Mouse (Mus musculus) kidney, embryonic 14.5 days (tissue): Measurements from ENCODE around the gene Adam6a. TPM values are rescaled to one million over a fixed set of nuclear protein-coding genes. Genes with fewer than 3 reads are reported as not detected.
"Not testable (repeated sequence)": the region's sequence is repeated elsewhere in the genome, so short reads cannot be mapped to it uniquely, and the experiment has no call there.

Source experiments
- ATAC-seq: fragments of 200-750 bp; cut with Nextera tagmentation; 2 replicates; pipeline ENCODE4 v1.8.0; 2017; ENCODE audit warnings: moderate number of reproducible peaks, mild to moderate bottlenecking, moderate TSS enrichment, moderate library complexity; ENCODE audit not compliant: low FRiP score, low TSS enrichment
- H3K27ac ChIP-seq: fragments of 300-500 bp; sonication (generic); 2 replicates; pipeline ENCODE4 v1.5.1; 2014; ENCODE audit warnings: low read depth, mild to moderate bottlenecking, low read length, moderate library complexity, mixed read lengths
- H3K27me3 ChIP-seq: fragments of 300-500 bp; sonication (generic); 2 replicates; pipeline ENCODE4 v1.6.1; 2014; ENCODE audit warnings: mild to moderate bottlenecking, low read length; ENCODE audit not compliant: control insufficient read depth, insufficient read depth
- H3K36me3 ChIP-seq: fragments of 300-500 bp; sonication (generic); 2 replicates; pipeline ENCODE4 v1.6.1; 2014; ENCODE audit warnings: low read length, mixed read lengths; ENCODE audit not compliant: control insufficient read depth, insufficient read depth
- H3K4me1 ChIP-seq: fragments of 300-500 bp; sonication (generic); 2 replicates; pipeline ENCODE4 v1.6.1; 2014; ENCODE audit warnings: low read length, mixed read lengths; ENCODE audit not compliant: control insufficient read depth, insufficient read depth
- H3K4me2 ChIP-seq: fragments of 300-500 bp; sonication (generic); replicated peaks from 2 replicates; pipeline ENCODE4 v1.6.1; 2014; ENCODE audit warnings: low read depth, mild to moderate bottlenecking, low read length
- H3K4me3 ChIP-seq: fragments of 300-500 bp; sonication (generic); 2 replicates; pipeline ENCODE4 v1.5.1; 2014; ENCODE audit warnings: mild to moderate bottlenecking, low read length
- H3K9ac ChIP-seq: fragments of 300-500 bp; sonication (generic); 2 replicates; pipeline ENCODE4 v1.6.1; 2014; ENCODE audit warnings: low read depth, mild to moderate bottlenecking, low read length, moderate library complexity
- H3K9me3 ChIP-seq: fragments of 300-500 bp; sonication (generic); 2 replicates; pipeline ENCODE4 v1.6.1; 2016; ENCODE audit warnings: low read length; ENCODE audit not compliant: control insufficient read depth
- WGBS: fragments of 180-500 bp; shearing (Covaris S2); extraction: QIAGEN DNeasy Blood & Tissue Kit; methylation state at CpG from one replicate; pipeline ENCODE4 v1.1.7; 2014; 5-methylcytosine and 5-hydroxymethylcytosine counted together
- polyA plus RNA-seq: library from polyadenylated mRNA; unstranded; fragments of >200 nt; fragmentation: Nextera tagmentation; extraction: Ambion mirVana; gene quantifications from 2 replicates; pipeline ENCODE4 v1.2.1, GENCODE M21; 2014

Adam6a gene
- polyA plus RNA-seq = not detected in 2 replicates

- WGBS = 67% methylated on average over 1 of the region's 1 CpGs
- H3K9ac ChIP-seq, H3K27ac ChIP-seq, H3K4me2 ChIP-seq, H3K4me1 ChIP-seq, H3K4me3 ChIP-seq, H3K9me3 ChIP-seq, H3K36me3 ChIP-seq, ATAC-seq, H3K27me3 ChIP-seq: not testable (repeated sequence)
Observed at GRCm38 (mm10) chr12:113543608-113544007, at the start of gene Adam6a. Gene Adam6a (plus strand): TSS chr12:113543908.

- no peaks in the 10 kb centered on the region for H3K36me3 ChIP-seq
- no peak overlapping the region for H3K27ac ChIP-seq
- no peak overlapping the region for H3K9ac ChIP-seq
- H3K4me1 ChIP-seq = no peaks in the 10 kb centered on the region
- H3K4me3 ChIP-seq = no peak overlapping the region
- no peaks in the 10 kb centered on the region for H3K9me3 ChIP-seq
- ATAC-seq = no peak
- no peaks in the 10 kb centered on the region for H3K27me3 ChIP-seq
- H3K4me2 ChIP-seq = no peak overlapping the region
- WGBS = 80% methylated on average over 2 of the region's 2 CpGs
Observed at GRCm38 (mm10) chr12:113525901-113526300, 17.8 kb upstream of the Adam6a start.

- Histone ChIP-seq H3K27me3 (no peaks in the 10 kb centered on the region), H3K4me2 (no peak overlapping the region), H3K27ac (no peak overlapping the region), H3K9me3 (no peaks in the 10 kb centered on the region), H3K4me1 (no peaks in the 10 kb centered on the region), H3K9ac (no peak overlapping the region), H3K36me3 (no peaks in the 10 kb centered on the region), H3K4me3 (no peak overlapping the region)
- 56% methylated on average over 6 of the region's 6 CpGs for WGBS
- ATAC-seq = no peak
Observed at GRCm38 (mm10) chr12:113578241-113578640, 34.5 kb downstream of the Adam6a start.

GRCm38 (mm10) chr12:113588001-113588400 is 44.3 kb downstream of the Adam6a start:
- no peak for ATAC-seq
- H3K27ac ChIP-seq = no peak overlapping the region
- no peak overlapping the region for H3K9ac ChIP-seq
- WGBS = 79% methylated on average over 1 of the region's 1 CpGs
- H3K4me3 ChIP-seq = no peak overlapping the region
- no peaks in the 10 kb centered on the region for H3K27me3 ChIP-seq
- H3K4me2 ChIP-seq = no peak overlapping the region
- H3K36me3 ChIP-seq = no peaks in the 10 kb centered on the region
- H3K9me3 ChIP-seq = no peaks in the 10 kb centered on the region
- H3K4me1 ChIP-seq = no peaks in the 10 kb centered on the region

Other genes starting within 250 kb of the Adam6a start
- not detected in 2 replicates for gene Adam6b, start 54.4 kb upstream of the Adam6a start, polyA plus RNA-seq